Mouse (Mus musculus): ENCODE results near the gene Usp13.

The Usp13 gene

DNA sequence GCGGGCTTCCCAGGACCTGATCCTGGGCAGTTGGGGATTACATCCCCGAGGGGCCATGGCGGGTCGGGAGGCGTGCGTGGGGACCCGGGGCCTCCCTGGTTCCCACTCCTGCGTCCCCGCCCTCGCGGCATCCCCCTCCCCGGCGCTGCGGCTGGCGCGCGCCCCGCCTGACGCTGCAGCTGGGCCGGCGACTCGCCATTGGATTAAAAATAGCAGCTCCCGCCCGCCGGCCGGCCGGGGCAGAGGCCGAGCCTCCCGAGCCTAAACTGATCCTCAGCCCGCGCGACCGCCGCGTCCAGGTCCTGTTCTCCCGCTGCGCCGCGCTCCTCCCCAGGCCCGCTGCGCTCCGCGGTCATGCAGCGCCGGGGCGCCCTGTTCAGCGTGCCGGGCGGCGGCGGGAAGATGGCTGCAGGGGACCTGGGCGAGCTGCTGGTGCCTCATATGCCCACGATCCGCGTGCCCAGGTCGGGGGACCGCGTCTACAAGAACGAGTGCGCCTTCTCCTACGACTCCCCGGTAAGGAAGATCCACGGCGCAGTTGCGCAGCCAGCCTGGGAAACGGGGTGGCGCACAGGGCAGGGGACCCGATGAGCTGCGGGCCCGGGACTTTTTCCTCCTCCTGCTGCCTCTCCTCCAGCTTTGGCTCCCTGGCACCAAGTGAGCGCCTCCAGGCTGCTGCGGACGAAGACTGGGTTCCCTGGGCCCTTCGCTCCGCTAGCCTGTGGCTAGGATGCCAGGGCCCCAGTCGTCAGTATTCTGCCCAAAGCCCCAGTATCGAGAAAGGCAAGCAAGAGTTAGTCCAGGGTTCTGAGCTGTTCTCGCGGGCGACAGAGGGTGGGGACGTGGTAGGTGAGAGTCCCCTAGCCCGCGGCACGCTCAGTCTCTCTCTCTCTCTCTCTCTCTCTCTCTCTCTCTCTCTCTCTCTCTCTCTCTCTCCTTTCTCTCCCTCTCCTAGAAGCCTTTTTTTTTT, at the start of gene Usp13:
Gene Usp13, plus strand, starts transcription at position 190 of the 970 bp plus-strand sequence.
- peak; percentile 2 for DNase-seq

GRCm38 (mm10) chr3:32770781-32771180, 46.6 kb upstream of the Usp13 start:
- DNase-seq = no peak

GRCm38 (mm10) chr3:32817001-32817356, 367 bp upstream of the Usp13 start:
- no peak for DNase-seq

DNA sequence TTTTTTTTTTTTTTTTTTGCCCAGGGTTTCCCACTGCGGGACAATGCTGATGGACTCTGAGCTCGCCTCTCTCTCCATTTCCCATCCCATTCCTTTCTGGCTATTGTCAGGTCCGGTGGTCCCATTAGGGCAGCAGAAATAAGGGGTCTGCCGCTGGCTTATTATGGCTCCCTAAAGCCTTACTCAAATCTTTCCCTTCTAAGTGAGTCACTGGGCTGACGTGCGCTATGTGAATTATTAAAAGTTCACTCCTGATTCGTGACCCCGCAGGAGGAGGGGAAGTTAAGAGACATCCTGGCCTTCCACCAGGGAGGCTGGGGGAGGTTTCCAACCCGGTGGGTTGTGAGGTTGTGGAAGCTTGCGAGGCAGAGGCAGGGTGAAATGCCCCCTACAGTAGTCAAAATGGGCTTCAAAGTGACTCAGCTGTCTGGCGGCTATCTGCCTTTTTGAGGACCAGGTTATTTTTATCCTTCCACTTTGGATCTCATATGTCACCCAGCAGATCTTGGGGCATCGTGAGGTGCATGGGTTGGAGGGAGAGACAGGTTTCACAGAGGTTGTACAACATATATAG, 1.1 kb downstream of the Usp13 start:
- DNase-seq = no peak

DNA sequence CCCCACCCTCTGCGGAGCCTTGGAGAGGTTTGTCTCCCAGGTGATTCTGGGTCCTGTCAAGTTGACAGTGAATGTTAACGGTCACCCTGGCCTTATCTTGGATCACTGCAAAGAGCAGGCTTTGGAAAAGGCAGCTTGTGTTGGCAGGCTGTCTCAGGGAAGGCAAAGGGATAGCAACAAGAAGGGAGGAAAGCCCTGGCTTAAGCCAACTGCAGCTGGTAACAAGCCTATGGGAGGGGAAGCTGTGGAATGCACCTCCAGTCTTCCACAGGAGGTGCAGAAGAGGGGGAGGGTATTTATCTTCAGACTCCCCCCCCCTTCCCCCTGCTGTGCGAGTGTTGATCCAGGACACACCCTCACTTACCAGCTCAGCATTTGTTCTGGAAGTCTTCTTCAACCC, 5.3 kb downstream of the Usp13 start:
- DNase-seq = no peak

DNA sequence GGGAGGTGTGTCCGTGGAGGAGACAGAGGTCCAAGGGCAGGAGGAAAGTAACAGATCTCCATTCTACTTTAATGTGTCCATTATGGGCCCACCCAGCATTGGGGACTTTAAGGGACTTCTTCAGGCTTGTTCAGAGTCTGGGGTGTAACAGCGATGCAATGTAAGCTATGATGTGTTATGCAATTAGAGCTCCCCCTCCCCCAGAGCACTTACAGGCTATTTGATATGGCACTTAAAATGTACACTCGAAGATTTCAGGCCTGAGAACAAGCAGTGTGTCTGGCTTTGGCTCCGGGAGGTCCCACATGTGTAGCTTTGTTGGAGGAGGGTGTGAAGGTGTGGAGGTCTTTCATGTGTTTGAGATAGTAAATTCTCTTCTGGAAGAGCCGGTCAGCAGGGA, 7.6 kb downstream of the Usp13 start:
- DNase-seq = no peak

DNA sequence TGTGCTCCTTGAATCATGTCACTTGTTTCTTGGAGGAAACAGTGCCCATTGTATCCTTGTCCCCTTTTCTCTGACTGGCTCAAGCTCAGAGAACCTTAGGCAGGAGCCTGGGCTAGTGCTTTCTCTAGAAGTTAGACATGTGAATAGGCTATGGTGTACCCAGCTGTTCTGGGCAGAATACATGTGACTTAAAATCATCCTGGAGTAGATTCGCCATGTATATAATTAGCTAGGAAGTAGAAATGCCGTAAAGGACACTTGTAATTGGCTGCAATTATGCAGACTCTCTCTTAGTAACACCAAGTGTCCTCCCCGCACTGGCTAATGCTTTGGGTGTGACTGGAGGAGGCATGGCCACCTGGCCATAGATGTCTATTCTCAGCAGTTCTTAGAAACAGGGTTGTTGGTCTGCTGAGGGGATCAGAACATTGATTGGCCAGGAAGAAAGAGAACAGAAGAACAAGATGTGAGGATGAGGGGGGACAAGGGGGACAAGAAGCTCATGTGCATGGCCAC, 8.7 kb downstream of the Usp13 start:
- no peak for DNase-seq

DNA sequence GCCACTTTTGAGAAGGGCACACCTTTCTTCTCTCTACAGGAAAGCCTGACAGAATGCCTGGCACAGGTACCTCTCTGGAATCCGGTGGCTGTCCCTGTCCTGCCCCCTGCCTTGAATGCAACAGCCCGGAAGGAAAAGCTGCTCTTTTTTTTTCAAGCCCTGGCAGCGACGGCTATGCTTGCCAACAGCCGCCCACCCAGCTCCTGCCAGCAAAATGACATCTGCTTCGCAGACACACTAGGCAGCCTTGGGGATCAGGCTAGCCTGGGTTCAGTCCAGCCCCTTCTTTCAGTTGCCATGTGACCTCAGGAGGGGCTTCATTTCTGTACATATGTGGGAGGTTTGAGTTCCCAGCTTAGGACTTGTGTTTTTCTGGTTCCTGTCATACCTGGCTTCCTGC, 9.4 kb downstream of the Usp13 start:
- DNase-seq = no peak

DNA sequence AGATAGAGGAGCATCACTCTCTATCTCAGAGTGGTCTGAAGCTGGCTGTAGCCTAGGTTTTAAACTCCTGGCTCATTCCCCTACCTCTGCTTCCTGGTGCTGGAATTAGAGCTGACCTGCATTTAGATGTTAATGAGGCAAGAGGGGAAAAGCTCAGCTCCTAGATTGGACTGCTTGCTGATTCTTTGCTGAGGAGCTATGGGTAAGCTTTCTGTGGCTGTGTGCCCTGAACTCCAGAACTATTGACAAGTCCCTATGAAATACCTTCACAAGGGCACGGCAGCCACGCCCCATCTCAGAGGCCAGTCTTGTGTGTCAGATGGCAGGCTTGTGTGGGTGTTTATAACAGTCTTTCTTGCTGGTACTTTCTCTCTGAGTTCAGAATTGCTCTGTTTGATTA, 16.5 kb downstream of the Usp13 start:
- no peak for DNase-seq

DNA sequence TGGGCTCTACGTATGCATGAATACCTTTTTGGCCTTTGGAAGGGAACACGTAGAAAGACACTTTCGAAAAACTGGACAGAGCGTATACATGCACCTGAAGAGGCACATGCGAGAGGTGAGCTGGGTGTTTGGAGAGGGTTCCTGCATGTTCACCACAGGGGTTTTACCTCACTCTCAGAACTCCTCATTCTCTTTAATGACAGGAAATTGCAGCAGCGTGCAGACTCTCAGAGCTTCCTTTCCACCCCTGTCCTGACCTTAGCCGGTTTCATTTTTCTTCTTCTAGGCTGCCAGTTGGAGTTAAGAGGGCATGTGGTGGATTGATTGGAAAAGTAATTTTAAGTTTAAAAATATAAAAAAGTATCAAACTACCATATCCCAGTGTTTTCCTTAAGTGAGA, 20.5 kb downstream of the Usp13 start:
- no peak for DNase-seq

- no peak for DNase-seq
Observed at GRCm38 (mm10) chr3:32856362-32857107, 39.2 kb downstream of the Usp13 start.

DNA sequence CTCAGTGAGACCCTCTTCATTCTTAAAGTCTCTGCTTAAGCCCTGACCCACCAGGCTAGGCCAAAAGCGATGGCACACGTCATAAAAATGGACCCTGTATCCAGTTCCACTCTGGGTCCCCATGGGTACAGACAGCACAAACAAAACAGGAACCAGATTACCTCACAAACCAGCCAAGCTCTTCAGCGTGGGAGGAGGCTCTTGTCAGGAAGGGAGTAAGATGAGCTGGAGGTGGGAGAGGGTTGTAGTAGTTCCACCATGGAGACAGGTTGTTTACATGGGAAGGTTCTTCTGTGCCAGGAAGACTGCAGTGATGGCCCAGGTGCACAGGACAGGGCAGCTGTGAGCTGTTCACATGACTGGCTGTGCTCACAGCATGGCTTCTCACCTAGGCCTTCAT, 53.7 kb downstream of the Usp13 start:
- DNase-seq = no peak

DNA sequence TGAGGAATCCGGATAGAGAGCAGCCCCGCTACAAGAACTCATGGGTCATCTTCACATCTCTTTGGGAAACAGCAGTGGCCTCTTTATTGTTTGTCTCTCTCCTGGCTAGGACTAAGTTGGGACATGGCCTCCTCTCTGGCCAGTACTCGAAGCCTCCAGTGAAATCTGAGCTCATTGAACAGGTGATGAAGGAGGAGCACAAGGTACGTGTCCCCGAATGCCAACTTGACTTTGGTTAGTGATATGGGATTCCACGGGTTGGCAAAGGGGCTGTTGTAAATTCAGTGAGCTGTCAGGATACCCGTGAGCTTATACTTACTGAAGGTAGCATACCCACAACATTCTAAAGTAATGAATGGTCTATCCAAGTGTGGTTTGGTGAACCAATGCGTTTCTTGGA, 69.0 kb downstream of the Usp13 start:
- no peak for DNase-seq

GRCm38 (mm10) chr3:32888886-32889285, 71.5 kb downstream of the Usp13 start:
- no peak for DNase-seq

DNA sequence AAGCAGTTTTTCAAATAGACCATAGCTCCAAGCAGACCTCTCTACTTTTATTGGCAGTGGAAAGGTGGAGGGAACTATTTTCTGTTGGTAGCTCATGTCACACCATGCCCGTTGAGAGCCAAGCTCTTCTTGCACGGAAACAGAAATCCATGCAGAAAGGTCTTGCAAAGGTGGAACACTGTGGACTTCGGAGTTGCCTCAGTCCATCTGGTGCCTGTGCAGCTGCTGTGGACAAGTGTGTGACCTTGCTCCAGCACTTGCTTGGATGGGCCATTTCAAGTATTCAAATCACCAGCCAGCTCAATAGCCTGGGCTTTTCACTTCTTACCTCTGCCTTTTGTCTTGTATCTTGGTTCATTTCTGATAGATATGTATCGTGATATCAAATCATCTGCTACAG, 72.8 kb downstream of the Usp13 start:
- DNase-seq = no peak

DNA sequence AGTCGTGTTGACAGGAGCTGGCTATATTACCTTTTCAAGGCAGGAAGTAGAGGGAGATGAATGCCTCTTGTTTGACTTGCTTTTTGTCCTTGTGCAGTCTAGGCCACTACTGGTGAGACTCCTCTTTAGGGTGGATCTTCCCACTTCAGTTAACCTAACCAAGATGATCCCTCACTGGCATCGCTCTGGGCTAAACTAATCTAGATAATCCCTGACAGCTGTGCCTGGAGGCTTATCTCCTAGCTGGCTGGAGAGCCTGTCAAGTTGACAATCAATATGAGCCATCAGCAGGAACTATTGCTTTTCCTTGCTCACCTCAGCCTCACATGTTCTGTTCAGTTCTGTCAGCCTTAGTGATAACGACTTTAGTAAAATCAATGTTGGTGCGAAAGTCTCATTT, 86.1 kb downstream of the Usp13 start:
- DNase-seq = no peak

GRCm38 (mm10) chr3:32904599-32904998, 87.3 kb downstream of the Usp13 start:
- no peak for DNase-seq

GRCm38 (mm10) chr3:32905850-32906779, 88.8 kb downstream of the Usp13 start:
- no peak for DNase-seq

- DNase-seq = no peak
Observed at GRCm38 (mm10) chr3:32908400-32908799, 91.1 kb downstream of the Usp13 start.

DNA sequence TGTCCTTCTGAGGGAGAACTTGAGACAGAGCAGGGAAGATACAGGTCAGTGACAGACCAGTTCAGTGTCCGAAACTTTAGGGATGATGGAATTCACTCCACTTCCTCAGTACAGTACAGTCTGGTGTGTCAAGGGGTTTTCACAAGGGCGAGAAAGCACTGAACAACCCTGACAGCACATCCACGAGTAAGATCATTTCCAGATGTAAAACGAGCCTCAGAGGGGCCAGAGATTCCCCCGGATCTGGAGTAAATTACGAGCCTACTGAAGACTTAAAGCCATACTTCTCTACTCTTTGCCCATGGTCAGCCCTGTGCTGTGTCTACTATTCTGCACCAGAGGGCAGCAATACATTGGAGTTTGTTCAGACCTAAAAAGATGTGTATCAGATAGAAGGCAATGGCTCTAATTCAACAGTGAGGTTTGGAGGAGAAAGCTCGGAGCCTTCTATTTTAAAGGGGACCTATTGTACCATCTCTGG, 92.8 kb downstream of the Usp13 start:
- DNase-seq = no peak

DNA sequence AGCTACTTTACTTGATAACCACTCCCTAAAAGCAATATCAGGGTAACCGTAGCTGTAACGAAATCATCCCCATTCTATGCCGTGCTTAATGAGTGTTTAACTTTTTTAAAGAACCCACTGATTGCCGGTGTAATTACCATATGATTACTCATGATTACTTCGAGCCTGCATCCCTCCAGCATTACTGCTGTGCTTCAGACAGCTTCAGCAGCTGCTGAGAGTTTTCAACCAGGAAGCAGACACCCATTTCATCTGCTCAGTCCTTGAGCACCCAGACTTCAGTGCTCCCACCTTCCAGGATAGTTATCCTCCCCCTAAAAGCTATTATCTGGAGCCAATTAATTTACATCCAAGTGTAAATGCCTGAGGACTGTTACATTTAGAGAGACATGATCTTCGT, 106.8 kb downstream of the Usp13 start:
- no peak for DNase-seq

- DNase-seq = no peak
Observed at GRCm38 (mm10) chr3:32939802-32940501, 122.6 kb downstream of the Usp13 start.

Data from thymus, postnatal 14 days (tissue).